Mouse (Mus musculus) CH12F3 (cell line): ENCODE results near the gene Glt8d2.

Experiments used
- in situ Hi-C: fragments of 300-500 bp; cut with MboI; formaldehyde crosslinking; loops from 2 replicates; pipeline ENCODE4 v1.14.3; 2020; ENCODE audit warnings: low sequenced_read_pairs

The Glt8d2 gene

GRCm38 (mm10) chr10:82690494-82690893, at the start of gene Glt8d2:
Gene Glt8d2 (minus strand): TSS chr10:82690650.
- in situ Hi-C loops, result no loop called here

- in situ Hi-C loops, result no loop called here
Observed at GRCm38 (mm10) chr10:82699296-82699941, 9.0 kb upstream of the Glt8d2 start.

GRCm38 (mm10) chr10:82698712-82699261, 8.3 kb upstream of the Glt8d2 start:
- in situ Hi-C loops, result no loop called here

GRCm38 (mm10) chr10:82697305-82697898, 7.0 kb upstream of the Glt8d2 start:
- in situ Hi-C loops, result no loop called here

- in situ Hi-C loops, result no loop called here
Observed at GRCm38 (mm10) chr10:82696453-82697079, 6.1 kb upstream of the Glt8d2 start.

- in situ Hi-C loops, result no loop called here
Observed at GRCm38 (mm10) chr10:82695956-82696355, 5.5 kb upstream of the Glt8d2 start, which contains the start of gene Hcfc2. Gene Hcfc2 (plus strand): TSS chr10:82696160.

- in situ Hi-C loops, result no loop called here
Observed at GRCm38 (mm10) chr10:82689681-82690211, 704 bp downstream of the Glt8d2 start.

- in situ Hi-C loops, result no loop called here
Observed at GRCm38 (mm10) chr10:82685440-82685839, 5.0 kb downstream of the Glt8d2 start.

GRCm38 (mm10) chr10:82681639-82682038, 8.8 kb downstream of the Glt8d2 start:
- in situ Hi-C loops, result no loop called here

- in situ Hi-C loops, result no loop called here
Observed at GRCm38 (mm10) chr10:82680769-82681168, 9.7 kb downstream of the Glt8d2 start.

GRCm38 (mm10) chr10:82676949-82677348, 13.5 kb downstream of the Glt8d2 start:
- in situ Hi-C loops, result no loop called here

- in situ Hi-C loops, result no loop called here
Observed at GRCm38 (mm10) chr10:82670205-82670604, 20.2 kb downstream of the Glt8d2 start.

GRCm38 (mm10) chr10:82666436-82667234, 23.8 kb downstream of the Glt8d2 start:
- in situ Hi-C loops, result no loop called here

GRCm38 (mm10) chr10:82665951-82666350, 24.5 kb downstream of the Glt8d2 start:
- in situ Hi-C loops, result no loop called here

- in situ Hi-C loops, result no loop called here
Observed at GRCm38 (mm10) chr10:82663289-82663688, 27.2 kb downstream of the Glt8d2 start.

- in situ Hi-C loops, result no loop called here
Observed at GRCm38 (mm10) chr10:82662267-82662990, 28.0 kb downstream of the Glt8d2 start.

- in situ Hi-C loops, result no loop called here
Observed at GRCm38 (mm10) chr10:82661820-82662219, 28.6 kb downstream of the Glt8d2 start.

GRCm38 (mm10) chr10:82654581-82654980, 35.9 kb downstream of the Glt8d2 start:
- in situ Hi-C loops, result no loop called here

GRCm38 (mm10) chr10:82652625-82653024, 37.8 kb downstream of the Glt8d2 start:
- in situ Hi-C loops, result no loop called here

GRCm38 (mm10) chr10:82651221-82651620, 39.2 kb downstream of the Glt8d2 start:
- in situ Hi-C loops, result no loop called here
